Mouse (Mus musculus): Measurements from ENCODE around the gene Ighmbp2. TPM values are rescaled to one million over a fixed set of nuclear protein-coding genes. Genes with fewer than 3 reads are reported as not detected.

Ighmbp2 gene
- polyA plus RNA-seq, 1 experiment from 2014 or later: 6.8 TPM

GRCm38 (mm10) chr19:3322261-3322969 lies 39.6 kb upstream of the Ighmbp2 start, which contains the start of gene Cpt1a:
Cpt1a (plus strand) TSS chr19:3322334.
- peaks cover 19% of the 10 kb centered on the region for H3K4me1 ChIP-seq (ENCODE audit: control insufficient read depth, insufficient read depth, low read length)
- no peaks in the 10 kb centered on the region for H3K36me3 ChIP-seq (ENCODE audit: control insufficient read depth, insufficient read depth, low read length)
- H3K27ac ChIP-seq (ENCODE audit: low read depth, low read length): no peak within 1 kb of the TSS
- H3K9me3 ChIP-seq (ENCODE audit: control insufficient read depth, low read length): no peaks in the 10 kb centered on the region
- 4% methylated on average over 26 of the region's 26 CpGs for WGBS
- peaks cover 28% of the 10 kb centered on the region for H3K27me3 ChIP-seq (ENCODE audit: control insufficient read depth, insufficient read depth, low read length)
- peak within 1 kb of the TSS; percentile 48 for H3K4me3 ChIP-seq (ENCODE audit: low read depth, low read length)
- peak within 1 kb of the TSS; percentile 59 for H3K9ac ChIP-seq (ENCODE audit: low read length)
- peak within 1 kb of the TSS; percentile 96 for H3K4me2 ChIP-seq
- DNase-seq (ENCODE audit: low spot score, missing footprints) (peak; percentile 92), ATAC-seq (ENCODE audit: low FRiP score) (no peak)

- DNase-seq (ENCODE audit: low spot score, missing footprints): no peak
- no peaks in the 10 kb centered on the region for H3K36me3 ChIP-seq (ENCODE audit: control insufficient read depth, insufficient read depth, low read length)
- no peak overlapping the region for H3K4me2 ChIP-seq
- H3K27ac ChIP-seq (ENCODE audit: low read depth, low read length): no peak overlapping the region
- no peak for ATAC-seq (ENCODE audit: low FRiP score)
- peaks cover 19% of the 10 kb centered on the region for H3K4me1 ChIP-seq (ENCODE audit: control insufficient read depth, insufficient read depth, low read length)
- peaks cover 28% of the 10 kb centered on the region for H3K27me3 ChIP-seq (ENCODE audit: control insufficient read depth, insufficient read depth, low read length)
- no peaks in the 10 kb centered on the region for H3K9me3 ChIP-seq (ENCODE audit: control insufficient read depth, low read length)
- H3K9ac ChIP-seq (ENCODE audit: low read length): no peak overlapping the region
- WGBS: 10% methylated on average over 11 of the region's 11 CpGs
- H3K4me3 ChIP-seq (ENCODE audit: low read depth, low read length): no peak overlapping the region
These were observed 38.8 kb upstream of the Ighmbp2 start for GRCm38 (mm10) chr19:3321617-3322016.

GRCm38 (mm10) chr19:3320801-3321200 lies 38.0 kb upstream of the Ighmbp2 start:
- Histone ChIP-seq H3K4me3 (ENCODE audit: low read depth, low read length) (no peak overlapping the region), H3K4me2 (no peak overlapping the region), H3K9ac (ENCODE audit: low read length) (no peak overlapping the region), H3K27me3 (ENCODE audit: control insufficient read depth, insufficient read depth, low read length) (peaks cover 28% of the 10 kb centered on the region), H3K36me3 (ENCODE audit: control insufficient read depth, insufficient read depth, low read length) (no peaks in the 10 kb centered on the region), H3K4me1 (ENCODE audit: control insufficient read depth, insufficient read depth, low read length) (peaks cover 14% of the 10 kb centered on the region), H3K9me3 (ENCODE audit: control insufficient read depth, low read length) (no peaks in the 10 kb centered on the region), H3K27ac (ENCODE audit: low read depth, low read length) (no peak overlapping the region)
- ATAC-seq (ENCODE audit: low FRiP score) (no peak), DNase-seq (ENCODE audit: low spot score, missing footprints) (no peak)
- WGBS: 79% methylated on average over 3 of the region's 3 CpGs

- no peak overlapping the region for H3K4me2 ChIP-seq
- H3K36me3 ChIP-seq (ENCODE audit: control insufficient read depth, insufficient read depth, low read length): no peaks in the 10 kb centered on the region
- 81% methylated on average over 7 of the region's 7 CpGs for WGBS
- DNase-seq (ENCODE audit: low spot score, missing footprints) (no peak), ATAC-seq (ENCODE audit: low FRiP score) (no peak)
- no peak overlapping the region for H3K27ac ChIP-seq (ENCODE audit: low read depth, low read length)
- H3K4me3 ChIP-seq (ENCODE audit: low read depth, low read length): no peak overlapping the region
- peaks cover 28% of the 10 kb centered on the region for H3K27me3 ChIP-seq (ENCODE audit: control insufficient read depth, insufficient read depth, low read length)
- no peak overlapping the region for H3K9ac ChIP-seq (ENCODE audit: low read length)
- H3K9me3 ChIP-seq (ENCODE audit: control insufficient read depth, low read length): no peaks in the 10 kb centered on the region
- peaks cover 13% of the 10 kb centered on the region for H3K4me1 ChIP-seq (ENCODE audit: control insufficient read depth, insufficient read depth, low read length)
These were observed 37.3 kb upstream of the Ighmbp2 start for GRCm38 (mm10) chr19:3320086-3320485.

- H3K4me1 ChIP-seq (ENCODE audit: control insufficient read depth, insufficient read depth, low read length): peaks cover 8% of the 10 kb centered on the region
- no peak overlapping the region for H3K4me3 ChIP-seq (ENCODE audit: low read depth, low read length)
- peaks cover 26% of the 10 kb centered on the region for H3K27me3 ChIP-seq (ENCODE audit: control insufficient read depth, insufficient read depth, low read length)
- no peaks in the 10 kb centered on the region for H3K9me3 ChIP-seq (ENCODE audit: control insufficient read depth, low read length)
- H3K36me3 ChIP-seq (ENCODE audit: control insufficient read depth, insufficient read depth, low read length): no peaks in the 10 kb centered on the region
- no peak for ATAC-seq (ENCODE audit: low FRiP score)
- no peak overlapping the region for H3K9ac ChIP-seq (ENCODE audit: low read length)
- no peak for DNase-seq (ENCODE audit: low spot score, missing footprints)
- no peak overlapping the region for H3K4me2 ChIP-seq
- H3K27ac ChIP-seq (ENCODE audit: low read depth, low read length): no peak overlapping the region
- WGBS: 91% methylated on average over 2 of the region's 2 CpGs
These were observed 36.5 kb upstream of the Ighmbp2 start for GRCm38 (mm10) chr19:3319341-3319740.

- no peak overlapping the region for H3K4me2 ChIP-seq
- no peaks in the 10 kb centered on the region for H3K27me3 ChIP-seq (ENCODE audit: control insufficient read depth, insufficient read depth, low read length)
- ATAC-seq (ENCODE audit: low FRiP score) (no peak), DNase-seq (ENCODE audit: low spot score, missing footprints) (no peak)
- no peak overlapping the region for H3K4me3 ChIP-seq (ENCODE audit: low read depth, low read length)
- 53% methylated on average over 16 of the region's 16 CpGs for WGBS
- no peaks in the 10 kb centered on the region for H3K9me3 ChIP-seq (ENCODE audit: control insufficient read depth, low read length)
- H3K36me3 ChIP-seq (ENCODE audit: control insufficient read depth, insufficient read depth, low read length): no peaks in the 10 kb centered on the region
- no peak overlapping the region for H3K27ac ChIP-seq (ENCODE audit: low read depth, low read length)
- no peak overlapping the region for H3K9ac ChIP-seq (ENCODE audit: low read length)
- no peaks in the 10 kb centered on the region for H3K4me1 ChIP-seq (ENCODE audit: control insufficient read depth, insufficient read depth, low read length)
These were observed 24.5 kb upstream of the Ighmbp2 start for GRCm38 (mm10) chr19:3307175-3307949.

GRCm38 (mm10) chr19:3304017-3304416 lies 21.2 kb upstream of the Ighmbp2 start:
- no peaks in the 10 kb centered on the region for H3K9me3 ChIP-seq (ENCODE audit: control insufficient read depth, low read length)
- ATAC-seq (ENCODE audit: low FRiP score) (no peak), DNase-seq (ENCODE audit: low spot score, missing footprints) (no peak)
- H3K4me2 ChIP-seq: no peak overlapping the region
- no peaks in the 10 kb centered on the region for H3K27me3 ChIP-seq (ENCODE audit: control insufficient read depth, insufficient read depth, low read length)
- no peak overlapping the region for H3K9ac ChIP-seq (ENCODE audit: low read length)
- no peak overlapping the region for H3K27ac ChIP-seq (ENCODE audit: low read depth, low read length)
- no peak overlapping the region for H3K4me3 ChIP-seq (ENCODE audit: low read depth, low read length)
- H3K4me1 ChIP-seq (ENCODE audit: control insufficient read depth, insufficient read depth, low read length): no peaks in the 10 kb centered on the region
- no peaks in the 10 kb centered on the region for H3K36me3 ChIP-seq (ENCODE audit: control insufficient read depth, insufficient read depth, low read length)
- 76% methylated on average over 4 of the region's 4 CpGs for WGBS

- no peak for DNase-seq (ENCODE audit: low spot score, missing footprints)
- H3K27ac ChIP-seq (ENCODE audit: low read depth, low read length): no peak overlapping the region
- no peak overlapping the region for H3K4me2 ChIP-seq
- H3K4me3 ChIP-seq (ENCODE audit: low read depth, low read length): no peak overlapping the region
- 90% methylated on average over 7 of the region's 7 CpGs for WGBS
- no peak for ATAC-seq (ENCODE audit: low FRiP score)
- H3K4me1 ChIP-seq (ENCODE audit: control insufficient read depth, insufficient read depth, low read length): no peaks in the 10 kb centered on the region
- no peaks in the 10 kb centered on the region for H3K36me3 ChIP-seq (ENCODE audit: control insufficient read depth, insufficient read depth, low read length)
- H3K27me3 ChIP-seq (ENCODE audit: control insufficient read depth, insufficient read depth, low read length): no peaks in the 10 kb centered on the region
- H3K9ac ChIP-seq (ENCODE audit: low read length): no peak overlapping the region
- H3K9me3 ChIP-seq (ENCODE audit: control insufficient read depth, low read length): no peaks in the 10 kb centered on the region
These were observed 15.0 kb upstream of the Ighmbp2 start for GRCm38 (mm10) chr19:3297775-3298174.

- Histone ChIP-seq H3K9ac (ENCODE audit: low read length) (no peak overlapping the region), H3K4me3 (ENCODE audit: low read depth, low read length) (no peak overlapping the region), H3K4me2 (no peak overlapping the region), H3K27me3 (ENCODE audit: control insufficient read depth, insufficient read depth, low read length) (no peaks in the 10 kb centered on the region), H3K9me3 (ENCODE audit: control insufficient read depth, low read length) (no peaks in the 10 kb centered on the region), H3K27ac (ENCODE audit: low read depth, low read length) (no peak overlapping the region), H3K4me1 (ENCODE audit: control insufficient read depth, insufficient read depth, low read length) (no peaks in the 10 kb centered on the region), H3K36me3 (ENCODE audit: control insufficient read depth, insufficient read depth, low read length) (no peaks in the 10 kb centered on the region)
- no peak for DNase-seq (ENCODE audit: low spot score, missing footprints)
- no peak for ATAC-seq (ENCODE audit: low FRiP score)
These were observed 14.2 kb upstream of the Ighmbp2 start for GRCm38 (mm10) chr19:3297034-3297433.
